Mouse (Mus musculus): Measurements from ENCODE around the gene Gm11084. TPM values are rescaled to one million over a fixed set of nuclear protein-coding genes. Genes with fewer than 3 reads are reported as not detected.
"Not testable (repeated sequence)": the region's sequence is repeated elsewhere in the genome, so short reads cannot be mapped to it uniquely, and the experiment has no call there.

Gm11084 gene
- not detected for total RNA-seq (2021)

DNA sequence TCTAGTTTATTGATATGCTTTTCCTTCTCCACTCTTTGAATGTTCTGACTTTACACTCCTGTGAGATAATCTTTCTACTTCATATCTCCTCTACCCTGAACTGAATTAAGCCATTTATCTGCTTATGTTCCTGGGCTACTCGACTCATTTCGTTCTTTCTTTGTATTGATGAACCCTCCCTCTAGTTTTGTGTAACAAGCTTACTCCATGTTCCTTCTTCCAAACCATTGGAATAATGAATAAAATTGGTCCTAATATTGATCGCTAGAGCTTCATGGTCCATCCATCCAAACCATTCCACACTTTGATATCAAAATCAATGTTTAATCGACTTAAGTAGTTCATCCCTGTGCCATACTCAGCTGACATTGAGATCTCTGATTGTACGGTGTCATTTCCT lies at the start of gene Gm11084:
Gm11084 (minus strand) TSS at position 101 of the 400 bp plus-strand sequence.
- DNase-seq (ENCODE audit: low spot score in 2 of 2), result no peak
- intact Hi-C loops (cut with DNase I), result no loop called here

DNA sequence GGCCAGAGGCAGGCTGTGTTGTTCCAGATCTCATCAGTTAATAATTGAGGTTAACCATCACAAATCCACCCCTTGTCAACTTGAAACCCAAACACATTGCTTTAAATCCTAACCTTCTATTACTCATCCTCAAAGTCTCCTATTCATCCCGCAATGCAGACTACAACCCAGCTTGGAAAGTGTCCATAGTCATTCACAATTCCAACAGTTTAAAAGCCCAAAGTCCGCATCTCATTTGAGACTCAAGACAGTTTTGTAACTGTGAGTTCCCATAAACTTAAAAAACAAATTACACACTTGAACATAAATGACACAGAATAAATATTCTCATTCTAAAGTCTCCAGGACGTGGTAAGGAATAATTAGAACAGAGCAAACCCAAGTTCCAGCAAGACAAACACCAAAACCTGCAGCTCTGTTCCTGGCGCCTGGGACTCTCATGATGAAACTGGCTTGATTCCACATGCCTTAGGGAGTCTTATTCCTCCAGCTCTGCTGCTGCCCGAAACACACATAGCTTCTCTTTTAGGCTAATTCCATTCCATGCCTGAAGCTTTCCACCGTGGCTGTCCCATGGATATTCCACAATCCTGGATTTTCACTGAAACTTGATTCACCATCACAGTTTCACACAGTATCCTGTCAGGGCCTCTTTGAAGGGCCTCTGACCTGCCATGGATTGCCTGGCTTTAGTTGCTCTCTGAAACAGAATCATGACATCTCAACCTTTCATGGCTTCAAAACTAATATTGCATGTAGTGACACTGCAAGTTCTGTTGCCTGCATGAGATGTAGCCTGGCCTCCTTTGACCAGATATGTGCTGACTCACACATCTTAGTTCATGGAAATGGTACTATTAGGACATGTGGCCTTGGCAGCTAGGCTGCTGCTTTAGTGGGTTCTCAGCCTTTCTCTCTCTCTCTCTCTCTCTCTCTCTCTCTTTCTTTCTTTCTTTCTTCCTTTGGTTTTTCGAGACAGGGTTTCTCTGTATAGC lies 44.8 kb upstream of the Gm11084 start:
- no peak for DNase-seq (ENCODE audit: low spot score in 2 of 2)
- intact Hi-C loops (cut with DNase I), result no loop called here

DNA sequence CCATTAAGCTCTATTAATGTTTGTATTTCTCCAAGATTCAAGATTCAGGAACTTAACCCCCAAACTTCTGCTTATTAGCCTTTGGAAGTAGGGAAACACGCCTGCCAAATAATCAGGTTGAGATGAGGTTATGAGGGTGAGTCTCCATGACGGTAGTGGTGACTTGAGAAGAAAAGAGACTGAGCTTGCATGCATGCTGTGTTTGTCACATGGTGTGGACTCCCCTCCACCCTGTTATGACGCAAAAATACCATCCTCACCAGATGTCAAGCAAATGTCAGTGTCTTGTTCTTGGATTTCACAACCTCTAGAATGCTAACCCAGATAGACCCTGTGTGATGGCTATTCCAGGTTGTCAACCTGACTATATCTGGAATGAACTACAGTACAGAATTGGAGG lies 43.3 kb upstream of the Gm11084 start:
- DNase-seq (ENCODE audit: low spot score in 2 of 2), result no peak
- intact Hi-C loops (cut with DNase I), result no loop called here

DNA sequence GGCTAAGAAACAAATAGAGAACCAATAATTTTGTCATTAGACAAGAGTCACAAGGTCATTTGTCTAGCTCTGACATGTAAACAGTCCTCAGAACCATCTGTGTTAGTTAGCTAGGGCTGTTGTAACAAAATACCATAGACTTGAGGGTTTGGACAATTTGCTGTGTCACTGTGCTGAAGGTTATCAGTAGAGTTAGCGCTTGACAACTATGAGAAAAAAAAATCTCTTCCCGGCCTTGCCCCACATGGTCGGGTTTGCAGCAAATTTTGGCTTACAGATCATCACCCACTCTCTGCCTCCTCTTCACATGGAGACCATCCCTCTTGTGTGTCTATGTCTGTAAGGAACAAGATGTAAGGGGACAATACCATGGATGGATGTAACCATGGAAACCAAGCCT lies 41.5 kb upstream of the Gm11084 start:
- no peak for DNase-seq (ENCODE audit: low spot score in 2 of 2)
- intact Hi-C loops (cut with DNase I), result no loop called here

DNA sequence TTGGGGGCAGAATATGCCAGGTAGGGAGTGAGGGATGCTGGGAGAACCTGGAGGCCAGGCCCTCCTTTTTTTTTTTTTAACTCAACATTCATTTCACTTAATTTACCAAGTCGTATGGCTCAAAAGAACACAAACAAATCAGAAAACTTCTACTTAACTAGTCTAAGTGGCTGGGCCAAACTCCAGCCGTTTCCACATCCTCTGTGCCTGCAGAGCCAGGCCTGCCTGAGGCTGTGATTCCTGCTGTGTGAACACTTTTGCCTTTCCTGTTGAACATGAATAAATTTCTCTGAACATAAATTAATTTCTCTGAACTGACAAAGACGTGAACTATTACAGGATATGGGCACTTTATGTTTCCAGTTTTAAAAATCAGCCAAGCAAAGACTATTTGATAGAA lies 40.6 kb upstream of the Gm11084 start:
- intact Hi-C loops (cut with DNase I), result no loop called here
- DNase-seq (ENCODE audit: low spot score in 2 of 2), result no peak

DNA sequence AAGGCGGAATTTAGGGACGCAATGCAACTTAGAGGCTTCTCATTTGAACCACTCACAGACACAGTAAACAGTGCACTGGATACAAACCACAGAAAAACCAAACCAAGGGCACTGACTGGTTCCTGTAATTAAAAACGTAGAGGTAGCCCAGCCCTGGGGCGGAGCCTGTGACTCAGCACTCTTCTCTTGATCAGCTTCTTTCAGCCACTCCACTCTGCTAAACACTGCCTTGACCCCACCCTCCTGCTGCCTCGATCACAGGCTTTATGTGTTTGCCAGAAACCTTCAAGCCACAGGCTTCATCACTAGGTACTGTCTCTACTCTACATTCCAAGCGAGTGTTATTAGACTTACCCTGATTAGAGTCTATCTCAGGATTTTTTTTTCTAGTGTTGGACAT lies 37.3 kb upstream of the Gm11084 start:
- DNase-seq (ENCODE audit: low spot score in 2 of 2), result no peak
- intact Hi-C loops (cut with DNase I), result no loop called here

DNA sequence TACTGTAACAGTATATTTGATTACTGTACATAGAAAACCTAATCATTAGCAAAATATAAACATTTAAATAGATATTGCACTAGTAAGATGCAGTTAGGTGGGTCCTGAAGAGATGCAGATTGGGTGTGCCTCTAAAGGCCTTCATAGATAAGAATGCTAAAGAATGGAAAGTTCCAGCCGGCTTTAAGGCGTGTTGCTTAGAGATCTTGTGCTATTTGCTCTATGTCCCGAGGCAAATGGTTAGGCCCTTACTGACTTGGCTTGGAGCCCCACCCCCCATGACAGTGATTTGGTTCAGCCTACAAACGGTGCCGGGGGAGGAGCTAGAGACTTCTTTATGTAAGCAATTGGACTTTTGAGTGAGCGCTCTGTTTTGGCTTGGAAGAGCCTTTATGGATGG lies 34.5 kb upstream of the Gm11084 start:
- intact Hi-C loops (cut with DNase I), result no loop called here
- DNase-seq (ENCODE audit: low spot score in 2 of 2), result no peak

DNA sequence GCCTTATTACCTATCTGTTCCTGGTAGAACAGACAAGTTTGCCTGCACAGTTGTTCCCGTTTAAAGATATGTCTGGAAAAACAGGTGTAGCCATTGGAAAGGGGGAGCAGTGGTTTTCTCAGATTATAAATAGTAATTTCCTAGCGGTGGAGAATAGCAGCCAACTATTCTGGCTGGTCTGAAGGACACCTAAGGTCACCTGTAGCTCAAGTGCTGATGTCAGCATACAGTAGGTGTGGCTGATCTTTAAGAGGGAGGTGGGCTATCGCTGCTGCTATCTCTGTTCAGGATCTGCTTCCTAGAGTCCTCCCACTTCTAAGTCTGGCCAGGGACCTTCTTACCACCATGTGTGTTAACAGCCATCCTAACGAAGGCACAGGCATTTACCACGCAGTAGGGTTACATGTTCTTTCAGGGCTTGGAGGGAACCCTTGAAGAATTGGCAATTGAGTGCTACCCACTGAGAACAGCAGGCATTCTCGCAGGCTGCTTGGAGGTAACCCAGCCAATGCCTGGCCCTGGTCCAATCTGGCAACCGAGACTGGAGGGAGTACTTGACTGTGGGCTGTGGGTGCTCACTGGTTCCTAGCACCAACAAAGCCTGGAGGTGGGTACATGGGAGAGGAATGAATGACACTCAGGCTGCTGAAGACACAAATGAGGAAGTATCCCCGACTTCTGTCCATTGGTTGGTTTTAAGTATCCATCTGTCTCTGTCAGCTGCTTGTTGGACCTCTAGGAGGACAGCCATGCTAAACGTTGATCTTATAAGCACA lies 33.0 kb upstream of the Gm11084 start:
- intact Hi-C loops (cut with DNase I), result no loop called here
- DNase-seq (ENCODE audit: low spot score in 2 of 2), result peak; percentile 52 to 80

DNA sequence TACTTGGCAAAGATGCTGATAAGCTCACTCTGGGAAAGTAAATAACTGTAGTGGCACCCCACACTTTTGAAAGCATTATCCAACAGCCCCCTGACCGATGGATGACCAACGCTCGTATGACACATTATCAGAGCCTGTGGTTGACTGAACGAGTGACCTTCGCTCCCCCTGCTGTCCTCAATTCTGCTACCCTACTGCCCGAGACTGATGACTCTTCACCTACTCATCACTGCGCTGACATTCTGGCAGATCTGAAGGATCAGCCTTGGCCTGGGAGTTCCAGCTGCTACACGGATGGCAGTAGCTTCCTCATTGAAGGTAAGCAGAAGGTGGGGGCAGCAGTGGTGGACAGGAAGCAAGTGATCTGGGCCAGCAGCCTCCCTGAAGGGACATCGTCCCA lies 27.5 kb upstream of the Gm11084 start:
- DNase-seq (ENCODE audit: low spot score in 2 of 2); intact Hi-C loops (cut with DNase I): not testable (repeated sequence)

DNA sequence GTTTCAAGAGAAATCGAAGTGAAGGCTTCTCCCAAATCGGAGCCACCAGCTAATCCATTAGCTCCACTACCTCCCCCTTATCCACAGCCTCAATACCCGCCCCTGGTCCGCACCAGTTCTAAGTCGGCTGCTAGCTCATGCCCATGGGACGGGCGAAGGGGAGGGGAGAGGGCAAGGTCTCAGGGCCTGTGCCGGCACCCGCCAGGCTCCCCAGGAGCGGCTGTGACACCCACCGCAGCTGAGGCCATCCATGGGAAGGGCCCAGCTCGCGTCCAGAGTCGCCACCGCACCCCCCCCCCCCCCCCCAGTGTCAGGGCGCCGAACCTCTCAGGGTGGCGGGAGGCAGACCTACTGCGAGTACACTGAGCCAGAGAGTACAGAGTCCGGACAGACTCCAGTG lies 26.1 kb upstream of the Gm11084 start:
- intact Hi-C loops (cut with DNase I), result no loop called here
- DNase-seq (ENCODE audit: low spot score in 2 of 2), result no peak

DNA sequence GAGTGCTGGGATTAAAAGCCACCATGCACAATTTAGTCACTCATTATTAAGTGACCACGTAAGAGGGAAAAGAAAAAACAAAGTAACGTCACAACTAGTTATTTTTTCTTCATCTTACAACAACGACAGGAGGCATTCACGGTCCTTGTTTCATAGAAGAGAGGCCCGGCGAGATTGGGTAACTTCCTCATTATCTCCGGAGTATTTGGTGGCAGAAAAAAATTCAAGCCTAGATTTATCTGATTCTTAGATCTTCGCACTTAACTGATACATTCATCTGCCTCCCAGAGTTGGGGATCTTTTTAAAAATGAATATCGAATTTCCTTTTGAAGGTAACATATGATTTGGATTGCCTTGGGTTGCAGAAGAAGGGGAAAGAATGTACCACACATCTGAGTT lies 21.0 kb upstream of the Gm11084 start:
- intact Hi-C loops (cut with DNase I), result no loop called here
- no peak for DNase-seq (ENCODE audit: low spot score in 2 of 2)

DNA sequence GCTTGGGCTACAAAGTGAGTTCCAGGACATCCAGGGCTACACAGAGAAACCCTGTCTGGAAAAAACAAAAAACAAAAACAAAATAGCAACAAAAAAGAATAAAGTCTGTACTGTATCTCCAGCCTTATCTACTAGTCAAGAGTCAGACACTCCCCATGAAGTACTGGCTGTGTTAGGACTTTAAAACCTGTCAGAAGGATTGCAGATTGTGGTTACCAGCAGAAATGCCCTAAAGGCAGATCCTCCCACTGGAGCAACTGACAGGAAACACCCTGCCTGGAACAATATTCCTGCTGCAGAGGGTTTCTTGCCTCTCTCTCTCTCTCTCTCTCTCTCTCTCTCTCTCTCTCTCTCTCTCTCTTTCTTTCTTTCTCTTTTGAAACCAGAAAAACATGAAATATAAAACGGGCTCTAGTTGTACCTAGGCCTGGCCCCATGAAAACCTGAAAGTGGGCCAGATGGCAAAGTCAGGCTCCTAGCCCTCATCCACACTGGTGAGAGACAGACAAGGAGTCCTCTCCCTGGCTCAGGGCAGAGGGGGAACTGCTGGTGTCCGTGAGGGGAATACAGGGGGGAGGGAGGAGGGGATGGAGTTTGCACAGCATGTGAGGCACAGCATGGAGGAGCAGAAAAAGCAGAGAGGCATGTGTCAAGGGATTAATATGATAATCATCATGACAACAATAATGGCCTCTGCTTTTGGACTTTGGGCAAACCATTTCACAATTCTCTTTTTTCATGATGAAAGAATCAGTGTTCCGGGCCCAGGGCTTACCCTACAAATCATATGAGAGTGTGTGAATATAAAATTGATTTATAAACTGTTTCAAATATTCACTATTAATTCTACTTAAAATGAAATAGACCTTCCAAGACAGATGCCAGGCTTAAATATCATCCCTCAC lies 19.3 kb upstream of the Gm11084 start:
- intact Hi-C loops (cut with DNase I), result no loop called here
- DNase-seq (ENCODE audit: low spot score in 2 of 2), result no peak

DNA sequence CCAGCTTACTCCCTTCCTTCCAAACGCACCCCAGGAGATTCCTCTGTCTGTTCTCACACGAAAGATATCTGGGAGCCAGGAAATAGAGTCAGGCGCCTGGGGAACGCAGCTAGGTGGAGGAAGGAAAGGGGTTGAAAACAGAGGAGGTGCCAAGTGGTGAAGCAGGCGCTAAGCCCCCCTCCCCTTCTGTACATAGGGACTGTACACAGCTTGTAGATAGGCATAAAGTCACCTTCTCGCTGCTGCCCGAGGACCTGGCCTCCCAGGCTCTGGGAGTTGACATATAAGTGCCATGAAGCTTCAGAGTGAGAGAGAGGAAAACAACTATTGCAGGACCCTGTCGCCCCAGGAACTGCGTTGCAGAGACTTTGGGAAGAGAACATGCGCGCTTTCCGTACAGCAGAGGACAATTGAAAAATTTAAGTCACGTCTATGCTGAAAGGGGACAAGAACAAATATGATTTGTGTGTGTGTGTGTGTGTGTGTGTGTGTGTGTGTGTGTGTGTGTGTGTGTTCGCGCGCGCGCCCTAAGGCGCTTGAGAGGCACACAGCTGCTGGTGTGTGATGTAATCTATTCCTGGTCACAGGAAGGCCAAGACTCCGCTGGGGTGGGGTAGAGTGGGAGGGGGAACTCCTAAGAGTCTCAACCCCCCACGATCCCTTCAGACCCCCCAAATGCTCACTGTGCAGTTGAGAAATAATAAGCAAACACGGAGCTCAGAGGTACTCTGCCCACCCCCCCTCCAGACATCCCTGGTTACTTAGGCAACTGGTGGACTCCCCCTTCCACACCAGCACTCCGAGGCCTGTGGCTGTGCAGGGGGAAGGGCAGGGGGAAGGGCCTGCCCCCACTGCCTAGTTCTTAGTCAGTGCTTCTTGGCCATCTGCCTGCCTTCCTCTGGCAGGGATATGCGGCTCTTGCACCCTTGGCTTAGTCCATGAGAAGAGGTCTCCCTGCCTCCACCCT lies 17.5 kb upstream of the Gm11084 start:
- peak; percentile 20 to 37 for DNase-seq (ENCODE audit: low spot score in 2 of 2)
- intact Hi-C loops (cut with DNase I), result no loop called here

DNA sequence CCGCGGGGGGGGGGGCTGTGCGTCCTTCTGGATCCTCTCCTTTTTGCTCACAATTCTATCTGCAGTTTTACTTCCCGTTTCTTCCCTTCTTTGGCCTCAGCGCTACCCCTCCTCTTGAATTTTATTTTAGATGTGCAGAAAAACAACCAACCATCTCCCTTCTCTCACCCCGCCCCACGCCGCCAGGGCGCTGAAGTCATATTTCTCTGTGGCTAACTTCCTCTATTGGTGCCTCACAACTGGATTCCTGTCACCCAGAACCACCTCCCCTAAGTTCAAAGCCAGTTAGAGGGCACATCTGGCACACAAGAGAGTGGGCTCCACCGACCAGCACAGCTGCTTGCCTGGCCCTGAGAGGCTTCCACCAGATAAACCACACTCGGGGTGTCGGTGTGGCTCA lies 16.5 kb upstream of the Gm11084 start:
- no peak for DNase-seq (ENCODE audit: low spot score in 2 of 2)
- intact Hi-C loops (cut with DNase I), result no loop called here

DNA sequence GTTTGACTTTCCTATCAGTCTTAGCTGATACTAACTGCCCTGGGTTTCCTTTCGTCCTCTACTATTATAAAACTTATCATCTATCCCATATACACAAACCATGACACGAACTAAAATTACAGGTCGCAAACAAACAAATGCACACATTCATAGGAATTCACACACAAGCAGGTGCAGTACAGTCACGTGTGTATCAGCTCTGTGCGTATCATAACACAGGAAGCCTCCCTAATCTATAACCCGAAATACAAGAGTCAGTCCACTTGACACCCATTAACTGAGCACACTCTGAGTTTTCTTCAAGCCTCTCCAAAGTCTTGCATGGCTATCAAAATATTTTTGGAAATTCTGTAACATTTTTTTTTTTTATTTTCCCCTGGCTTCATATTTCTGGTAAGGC lies 15.9 kb upstream of the Gm11084 start:
- intact Hi-C loops (cut with DNase I), result no loop called here
- DNase-seq (ENCODE audit: low spot score in 2 of 2), result no peak

DNA sequence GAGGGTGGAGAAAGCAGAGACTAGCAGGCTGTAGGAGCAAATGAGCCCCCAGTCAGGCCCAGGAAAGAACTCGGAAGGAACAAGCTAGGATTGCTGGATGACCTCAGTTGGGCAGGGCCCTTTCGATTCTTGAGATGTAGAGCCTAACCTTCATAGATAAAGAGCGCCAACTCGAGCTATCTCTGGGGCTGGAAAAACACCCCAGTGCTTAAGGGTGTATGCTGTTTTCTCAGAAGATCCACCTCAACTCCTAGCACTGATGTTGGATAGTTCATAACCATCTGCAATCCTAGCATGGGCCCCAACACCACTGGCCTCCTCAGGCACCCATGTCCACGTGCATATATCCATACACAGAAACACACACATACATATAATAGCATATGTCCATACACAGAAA lies 15.5 kb upstream of the Gm11084 start:
- no peak for DNase-seq (ENCODE audit: low spot score in 2 of 2)
- intact Hi-C loops (cut with DNase I), result no loop called here

DNA sequence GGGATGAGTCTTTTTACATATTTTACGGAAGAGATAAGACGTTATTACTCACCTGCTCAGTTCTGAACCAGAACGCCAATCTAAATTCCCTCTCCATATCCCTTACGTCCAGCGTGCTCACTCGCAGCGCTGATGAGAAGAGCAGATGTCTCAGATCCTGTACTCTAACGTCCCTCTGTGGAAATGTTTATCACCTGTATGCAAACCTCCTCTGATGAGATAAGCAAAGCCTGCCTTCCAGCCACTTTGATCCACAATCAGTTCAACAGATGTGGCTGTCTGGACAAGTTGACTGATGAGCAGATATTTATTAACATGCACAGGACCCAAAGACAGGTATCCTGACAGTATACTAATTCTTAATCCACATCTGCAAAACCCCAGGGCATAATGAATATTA lies 13.7 kb upstream of the Gm11084 start:
- DNase-seq (ENCODE audit: low spot score in 2 of 2), result no peak
- intact Hi-C loops (cut with DNase I), result no loop called here

DNA sequence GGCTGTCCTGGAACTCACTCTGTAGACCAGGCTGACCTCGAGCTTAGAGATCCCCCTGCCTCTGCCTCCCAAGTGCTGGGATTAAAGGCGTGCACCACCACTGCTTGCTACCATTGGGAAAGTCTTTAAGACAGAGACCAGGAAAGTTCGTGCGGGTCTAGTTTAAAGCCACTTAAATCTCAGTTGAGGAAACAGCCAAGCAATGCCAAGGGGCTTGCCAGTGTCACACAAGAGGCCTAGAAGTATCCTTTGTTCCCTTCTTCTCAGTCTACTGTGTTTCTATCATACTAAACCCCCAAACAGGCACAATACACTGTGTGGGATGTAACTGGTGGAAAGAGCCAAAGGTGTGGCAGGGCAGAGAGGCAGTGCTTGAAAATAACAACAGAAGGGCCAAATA lies 11.1 kb upstream of the Gm11084 start:
- no peak for DNase-seq (ENCODE audit: low spot score in 2 of 2)
- intact Hi-C loops (cut with DNase I), result no loop called here
